Mouse (Mus musculus) testis, adult 2 months (tissue): Measurements from ENCODE around the gene Znrf1.

Experiments
- CTCF ChIP-seq: fragments of 200-500 bp; IDR thresholded peaks from 2 replicates; pipeline ENCODE4 v1.5.1; 2012; ENCODE audit warnings: low read depth, mild to moderate bottlenecking, inconsistent platforms, low read length, moderate library complexity; ENCODE audit not compliant: control insufficient read depth, insufficient read depth, insufficient replicate concordance
- POLR2A ChIP-seq: fragments of 200-500 bp; IDR thresholded peaks from 2 replicates; pipeline ENCODE4 v1.6.1; 2012; ENCODE audit warnings: low read depth, mild to moderate bottlenecking, inconsistent platforms, low read length, moderate library complexity; ENCODE audit not compliant: control insufficient read depth

- TF ChIP-seq CTCF = no peak
- no peak for TF ChIP-seq POLR2A
These were observed 97.1 kb downstream of the Znrf1 start for GRCm38 (mm10) chr8:111632976-111633375.
